Comparison of ENCODE assay signal across 8 mouse cellular contexts in genomic region chr7:139212754-139213745, GRCm38 (mm10). TPM values are rescaled to one million over a fixed set of nuclear protein-coding genes. Genes with fewer than 3 reads are reported as not detected.
DNase-seq lines count a peak whose midpoint lies in the region; ATAC-seq lines count a peak whose summit lies in the region.

TSS of gene Lrrc27 (plus strand) at chr7:139212988.
TSS of gene Stk32c (minus strand) at chr7:139213307.

- peak; percentile 99 for DNase-seq in Muller cell, postnatal 12 days (ENCODE audit: inconsistent ontology term)
- DNase-seq in cerebellum, adult 9-11 months = peak; percentile 99
- DNase-seq in frontal cortex, adult 2 months (ENCODE audit: extremely low spot score in 1 of 2, low spot score in 1 of 2) = peak; percentile 96 to 99
- peak; percentile 98 for DNase-seq in hindbrain, embryonic 11.5 days (ENCODE audit: low spot score)
- DNase-seq in layer of hippocampus, postnatal 10 days (ENCODE audit: low spot score in 2 of 2) = peak; percentile 94 to 96
- DNase-seq in lung, postnatal 10 days = peak; percentile 99
- peak; percentile 98 for DNase-seq in ovary, postnatal 36 days (ENCODE audit: low spot score)
- peak; percentile 98 for DNase-seq in thymus, postnatal 25 days

- H3K9me3 ChIP-seq in hindbrain, embryonic 11.5 days (ENCODE audit: control insufficient read depth, low read length) = no peaks in the 10 kb centered on the region

- H3K4me1 ChIP-seq in hindbrain, embryonic 11.5 days (replicated peaks; ENCODE audit: control insufficient read depth, insufficient read depth, low read length) = no peaks in the 10 kb centered on the region

- peak; percentile 97 for ATAC-seq in hindbrain, embryonic 11.5 days (ENCODE audit: low FRiP score)

- no peaks in the 10 kb centered on the region for H3K36me3 ChIP-seq in hindbrain, embryonic 11.5 days (ENCODE audit: control insufficient read depth, insufficient read depth, low read length)

- peak within 1 kb of the TSS; percentile 83 for H3K27ac ChIP-seq in hindbrain, embryonic 11.5 days (ENCODE audit: low read depth, low read length)

- peak within 1 kb of the TSS; percentile 46 for H3K4me3 ChIP-seq in hindbrain, embryonic 11.5 days (ENCODE audit: low read depth, low read length)

- H3K27me3 ChIP-seq in hindbrain, embryonic 11.5 days (ENCODE audit: control insufficient read depth, insufficient read depth, low read length) = no peaks in the 10 kb centered on the region

- H3K4me2 ChIP-seq in hindbrain, embryonic 11.5 days (replicated peaks; ENCODE audit: low read depth, low read length) = peak within 1 kb of the TSS; percentile 45

- 3% methylated on average over 53 of the region's 53 CpGs for WGBS in hindbrain, embryonic 11.5 days

- peak within 1 kb of the TSS; percentile 70 for H3K9ac ChIP-seq in hindbrain, embryonic 11.5 days (ENCODE audit: low read depth, low read length)

RNA-seq across cellular contexts. Expression of gene Lrrc27, which starts in this region (rescaled TPM):
- 7.3 and 8.0 TPM in 2 replicates for polyA plus RNA-seq in frontal cortex, adult 2 months (2012; rRNA removed)
- 6.5 and 9.4 TPM in 2 replicates for polyA plus RNA-seq in hindbrain, embryonic 11.5 days (2014; fragmentation: Nextera tagmentation; extraction: Ambion mirVana)
- 1 to 10 TPM; 4.3 TPM for total RNA-seq in layer of hippocampus, postnatal 10 days (2021)

RNA-seq across cellular contexts. Expression of gene Stk32c, which starts in this region (rescaled TPM):
- polyA plus RNA-seq in frontal cortex, adult 2 months (2012; rRNA removed) = 130 and 136 TPM in 2 replicates
- 0.52 and 0.54 TPM in 2 replicates for polyA plus RNA-seq in hindbrain, embryonic 11.5 days (2014; fragmentation: Nextera tagmentation; extraction: Ambion mirVana)
- 10 to 100 TPM; 57.8 to 65.0 TPM for total RNA-seq in layer of hippocampus, postnatal 10 days (2021)

Comparison
In these comparisons a context has a peak if more than half of its experiments do, and no peak if none do; other contexts are left out.
1. Peak in every context shown above with its lines: DNase-seq, ATAC-seq, H3K4me3 ChIP-seq and H3K27ac ChIP-seq.
2. RNA of gene Stk32c (polyA plus RNA-seq): 130 to 136 TPM in frontal cortex, adult 2 months; 0.52 to 0.54 TPM in hindbrain, embryonic 11.5 days; every median in the first group is over 10 times any median in the second.